Mouse (Mus musculus) thymus, adult 2 months (tissue): ENCODE measurements at regions not wholly inside any gene's neighbourhood (a gene's known extent, or its start where the extent isn't known, plus 50 kb on each side); places are given as distances from the start of the nearest gene placed in this dataset.

Experiments
- CTCF ChIP-seq: fragments of 200-500 bp; IDR thresholded peaks from 2 replicates; pipeline ENCODE4 v1.5.1; 2012; ENCODE audit warnings: mild to moderate bottlenecking, control low read depth, low read length, moderate library complexity, borderline replicate concordance; ENCODE audit not compliant: control insufficient read depth, poor library complexity, insufficient read depth; ENCODE audit errors: extremely low read depth
- POLR2A ChIP-seq: fragments of 200-500 bp; IDR thresholded peaks from 2 replicates; pipeline ENCODE4 v1.6.1; 2012; ENCODE audit warnings: mild to moderate bottlenecking, low read length, control low read depth, moderate library complexity; ENCODE audit not compliant: control insufficient read depth, poor library complexity, insufficient read depth; ENCODE audit errors: extremely low read depth

DNA sequence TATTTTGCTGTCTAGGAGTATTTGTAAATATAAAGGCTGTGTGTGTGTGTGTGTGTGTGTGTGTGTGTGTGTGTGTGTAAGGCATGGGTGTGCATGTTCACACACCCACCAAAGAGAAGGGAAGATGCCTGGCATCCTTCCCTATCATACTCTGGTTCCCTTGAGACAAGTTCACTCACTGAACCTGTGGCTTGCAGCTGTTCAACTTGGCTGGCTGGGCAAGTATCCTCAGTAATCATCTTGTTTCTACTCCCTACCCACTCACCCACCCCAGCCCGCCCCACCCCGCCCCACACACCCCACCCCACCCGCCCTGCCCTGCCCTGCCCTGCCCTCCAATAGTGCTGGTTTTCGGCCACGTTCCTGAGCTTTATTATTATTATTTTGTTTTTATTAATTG is 448.5 kb downstream of the Pid1 start:
- TF ChIP-seq POLR2A (no peak), CTCF (no peak)
